Mouse (Mus musculus): ENCODE results near the gene Ackr4.

DNA sequence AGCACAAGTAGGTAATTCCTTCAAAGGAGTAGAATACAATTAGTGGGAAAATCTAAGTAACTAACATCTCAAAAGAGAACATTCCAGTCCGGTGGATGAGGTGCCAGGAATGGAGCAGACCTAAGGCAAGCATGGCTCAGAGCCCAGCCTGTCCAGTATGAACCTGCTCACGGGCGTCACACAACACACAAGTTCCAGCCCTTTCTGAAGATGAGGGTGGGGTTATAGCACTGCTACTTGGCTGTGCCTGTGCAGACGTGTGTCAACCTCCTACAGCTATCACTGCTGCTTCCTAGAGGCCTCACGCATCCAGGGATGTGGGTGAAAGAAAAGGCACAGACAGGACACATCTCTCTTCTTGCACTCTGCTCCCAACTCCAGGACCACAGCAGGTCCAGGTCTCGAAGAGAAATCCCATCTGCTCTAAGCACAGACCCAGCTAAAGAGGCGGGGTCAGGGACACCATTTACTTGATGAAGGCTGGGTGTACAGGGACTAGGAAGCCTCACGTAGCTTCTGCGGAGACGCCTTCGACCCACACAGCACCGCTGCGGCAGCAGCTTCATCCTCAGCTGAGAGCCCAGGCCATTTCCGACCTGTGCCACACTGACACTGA lies 28.5 kb upstream of the Ackr4 start:
- no peak for TF ChIP-seq CTCF (IDR thresholded peaks at IDR 0.05; ENCODE audit: low read depth, low read length)
- no peak for TF ChIP-seq POLR2A (IDR thresholded peaks at IDR 0.05; ENCODE audit: insufficient read depth, low read length)
